Mouse (Mus musculus) brain, embryonic 14.5 days (tissue): ENCODE data around the gene Dnase1l3. TPM values are rescaled to one million over a fixed set of nuclear protein-coding genes. Genes with fewer than 3 reads are reported as not detected.

Source experiments
- DNase-seq: peaks from one replicate; pipeline ENCODE4 v3.0.0-alpha.2; 2011; ENCODE audit warnings: low read depth
- CTCF ChIP-seq: fragments of 200-500 bp; IDR thresholded peaks from 2 replicates; pipeline ENCODE4 v1.5.1; 2012; ENCODE audit warnings: inconsistent platforms, mild to moderate bottlenecking, moderate library complexity, borderline replicate concordance; ENCODE audit not compliant: insufficient read depth, insufficient read length; ENCODE audit errors: extremely low read depth
- POLR2A ChIP-seq: fragments of 200-500 bp; IDR thresholded peaks from 2 replicates; pipeline ENCODE4 v1.6.1; 2012; ENCODE audit warnings: mild to moderate bottlenecking, inconsistent platforms, borderline replicate concordance; ENCODE audit not compliant: poor library complexity, insufficient read depth, insufficient read length, severe bottlenecking; ENCODE audit errors: extremely low read depth
- polyA plus RNA-seq: library from polyadenylated mRNA; depleted of rRNA; stranded (reverse); fragments of >200 nt; gene quantifications from 2 replicates; pipeline ENCODE4 v1.2.3, GENCODE M21; 2012

Gene Dnase1l3
- polyA plus RNA-seq, 1 experiment = 0.07 TPM

DNA sequence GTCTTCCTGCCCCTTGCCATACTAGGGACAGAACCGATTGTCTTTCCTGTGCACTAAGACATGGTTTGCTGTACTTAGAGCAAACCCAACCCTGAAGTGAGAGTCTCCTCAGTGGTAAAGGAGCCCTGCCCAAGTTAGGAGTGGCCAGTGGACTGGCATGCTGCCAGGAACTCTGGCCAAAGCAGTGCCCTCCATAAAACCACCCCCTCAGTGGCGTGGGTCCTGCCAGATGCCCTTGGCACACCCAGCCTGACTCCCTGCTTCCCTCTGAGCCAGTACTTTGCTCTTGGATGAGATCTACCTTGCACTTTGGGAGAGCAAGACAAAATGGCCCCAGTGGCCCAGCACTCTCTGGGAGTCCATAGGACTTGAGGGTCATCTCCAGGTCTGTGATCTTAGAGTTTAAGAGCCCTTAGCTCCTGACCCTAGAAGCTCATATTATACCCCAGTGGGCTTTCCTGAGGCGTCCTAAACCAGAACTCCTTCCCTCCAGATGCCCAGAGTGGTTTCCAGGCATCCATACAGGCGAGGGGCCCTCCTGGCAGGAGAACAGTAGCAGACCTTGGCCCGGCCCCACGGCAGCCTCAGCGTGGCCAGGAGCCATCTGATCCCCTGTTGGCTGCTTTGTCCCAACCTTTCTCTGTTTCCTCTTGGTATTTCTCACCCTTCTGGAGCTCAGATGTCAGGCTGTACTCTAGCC, 51.1 kb downstream of the Dnase1l3 start:
- TF ChIP-seq POLR2A (no peak), CTCF (no peak)

DNA sequence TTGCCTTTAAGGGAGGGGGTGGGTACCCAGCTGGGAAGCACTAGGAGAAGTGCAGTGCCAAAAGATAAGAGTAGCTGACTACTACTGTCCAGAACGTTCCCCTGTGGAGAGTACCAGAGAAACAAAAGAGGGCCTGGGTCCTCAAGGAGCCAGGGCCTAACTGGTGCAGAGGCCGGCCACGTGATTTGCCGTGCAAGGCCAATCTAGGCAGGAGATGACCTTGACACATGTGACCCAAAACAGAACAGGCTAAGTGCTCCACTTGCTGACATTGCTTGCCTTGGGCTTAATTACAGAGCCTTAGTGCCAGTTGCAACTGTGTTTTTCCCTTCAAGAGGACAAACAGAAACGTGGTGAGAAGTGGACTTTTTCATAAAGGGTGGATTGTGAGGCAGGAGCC, 53.0 kb downstream of the Dnase1l3 start:
- TF ChIP-seq POLR2A (no peak), CTCF (no peak)
- DNase-seq = no peak

More for the DNA sequence above, 51.1 kb downstream of the Dnase1l3 start:
- peak; percentile 65 for DNase-seq

DNA sequence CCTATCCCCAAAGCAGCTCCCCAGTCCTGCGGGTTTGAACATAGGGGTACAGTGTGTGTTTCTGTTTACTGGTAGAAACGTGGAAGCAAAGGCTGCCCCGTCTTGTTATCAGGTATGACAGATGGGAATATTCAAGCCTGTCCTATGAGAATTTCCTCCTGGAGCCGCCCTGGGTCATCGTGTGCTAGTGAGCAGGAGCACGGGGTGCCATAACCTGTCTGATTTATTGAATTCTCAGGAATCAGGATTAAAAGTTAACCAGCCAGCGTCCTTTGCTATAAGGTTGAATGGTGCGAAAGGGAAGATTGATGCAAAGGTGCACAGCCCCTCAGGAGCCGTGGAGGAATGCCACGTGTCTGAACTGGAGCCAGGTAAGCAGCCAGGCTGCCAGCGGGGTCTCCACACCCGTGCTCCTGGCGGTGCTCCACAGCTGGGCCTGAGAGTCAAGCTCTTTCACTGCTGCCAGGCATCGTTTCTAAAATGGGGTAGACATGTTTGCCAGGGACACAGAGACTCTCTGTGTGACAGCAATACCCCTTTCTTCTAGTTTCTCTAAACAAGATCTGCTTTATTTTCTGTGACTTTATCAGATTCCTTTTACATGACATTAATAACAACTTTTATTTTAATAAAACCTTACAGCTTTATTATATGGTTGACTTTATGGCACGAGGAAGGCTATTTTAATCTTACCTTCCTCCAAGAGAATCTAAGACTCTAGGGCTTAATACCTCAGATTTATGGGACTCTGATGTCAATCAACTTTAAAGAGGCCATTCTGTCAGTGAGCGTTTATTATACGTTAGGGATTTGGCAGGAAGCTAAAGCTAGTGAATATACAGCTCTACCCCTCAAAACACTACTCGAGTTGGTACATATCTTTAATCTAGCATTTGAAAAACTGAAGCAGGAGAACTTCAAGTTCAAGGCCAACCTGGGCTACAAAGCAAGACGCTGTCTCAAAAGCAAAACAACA, 55.3 kb downstream of the Dnase1l3 start:
- TF ChIP-seq CTCF (no peak), POLR2A (no peak)
- DNase-seq = no peak

DNA sequence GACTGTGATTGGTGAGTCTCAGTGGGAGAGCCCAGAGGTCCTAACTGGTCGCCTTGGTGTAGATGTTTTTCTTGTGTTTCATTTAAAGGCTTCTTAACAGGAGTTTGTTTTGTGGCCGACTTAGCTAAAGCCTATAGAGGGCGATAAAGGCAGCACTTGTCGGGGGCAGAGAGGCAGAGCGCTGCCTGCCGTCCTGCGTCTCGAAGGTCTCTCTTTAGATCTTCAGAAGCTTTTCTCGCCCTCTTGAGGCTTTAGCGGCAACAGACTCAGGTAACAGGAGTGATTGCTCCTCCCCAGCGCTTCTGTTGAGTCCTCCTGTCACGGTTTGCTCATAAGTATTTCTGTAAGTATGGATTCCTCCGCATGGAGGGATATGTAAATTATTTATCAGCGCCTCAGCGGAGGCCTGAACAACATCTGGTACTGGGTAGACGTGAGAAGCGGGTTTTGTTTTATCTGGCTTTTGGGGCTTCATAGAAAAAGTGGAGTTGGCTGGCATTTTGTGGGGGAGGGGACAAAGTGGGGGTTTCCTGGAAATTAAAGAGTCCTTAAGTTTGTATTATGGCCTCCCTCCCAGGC, 57.2 kb downstream of the Dnase1l3 start:
- TF ChIP-seq POLR2A = no peak
- TF ChIP-seq CTCF = peak; percentile 58
- peak; percentile 81 for DNase-seq

DNA sequence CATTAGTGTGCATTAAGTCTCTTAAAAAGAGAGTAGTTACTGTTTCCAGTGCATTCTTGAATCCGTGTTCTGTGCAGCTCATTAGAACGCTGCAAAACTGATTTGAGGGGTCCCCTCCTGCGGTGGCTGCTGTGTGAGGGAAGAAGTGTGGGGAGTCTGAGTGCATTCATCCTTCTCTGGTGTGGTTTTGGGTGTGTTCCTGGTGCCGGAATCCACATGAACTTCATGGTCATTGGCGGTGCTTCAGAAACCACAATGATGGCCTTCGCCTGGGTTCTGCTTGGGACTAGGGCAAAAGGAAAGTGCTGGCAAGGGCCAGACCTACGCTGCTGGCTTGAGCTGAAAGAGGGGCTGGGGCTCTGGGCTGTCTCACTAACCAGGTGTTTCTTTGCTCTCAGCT, 60.2 kb downstream of the Dnase1l3 start:
- DNase-seq = no peak
- no peak for TF ChIP-seq CTCF
- no peak for TF ChIP-seq POLR2A

DNA sequence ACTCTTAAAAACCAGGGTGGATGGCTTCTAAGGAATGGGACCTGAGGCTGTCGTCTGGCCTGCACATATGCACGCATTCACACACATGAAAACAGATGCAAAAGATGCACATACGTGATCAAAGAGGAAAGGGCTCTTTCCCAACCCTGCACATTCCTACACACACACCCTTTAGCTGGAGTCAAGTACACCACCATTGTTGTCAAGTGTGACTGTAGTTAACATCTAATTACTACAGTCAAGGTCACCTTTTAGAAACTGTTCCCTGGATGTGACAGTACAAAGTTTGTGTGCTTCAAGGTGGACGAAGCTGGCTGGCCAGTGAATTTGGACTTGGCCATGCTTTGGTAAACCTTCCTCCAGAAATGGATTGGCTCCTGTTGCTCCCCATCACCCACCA, 62.2 kb downstream of the Dnase1l3 start:
- no peak for TF ChIP-seq CTCF
- TF ChIP-seq POLR2A = no peak
- no peak for DNase-seq

DNA sequence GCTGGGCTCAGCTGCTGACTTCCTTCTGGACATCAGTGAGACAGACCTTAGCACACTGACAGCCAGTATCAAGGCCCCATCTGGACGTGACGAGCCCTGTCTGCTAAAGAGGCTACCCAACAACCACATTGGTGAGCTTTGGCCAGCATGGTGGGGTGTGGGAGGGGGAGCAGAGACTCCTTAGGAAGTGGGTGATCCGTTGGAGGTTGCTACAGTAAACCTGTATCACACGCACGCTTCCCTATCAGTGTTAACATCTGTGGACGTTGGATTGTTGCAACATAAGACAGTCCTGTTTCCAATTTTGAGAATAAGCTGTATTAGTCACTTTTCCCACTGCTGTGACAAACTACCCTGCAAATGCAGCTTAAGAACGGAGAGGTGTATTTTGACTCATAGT, 65.3 kb downstream of the Dnase1l3 start:
- DNase-seq = no peak
- TF ChIP-seq POLR2A (no peak), CTCF (no peak)

DNA sequence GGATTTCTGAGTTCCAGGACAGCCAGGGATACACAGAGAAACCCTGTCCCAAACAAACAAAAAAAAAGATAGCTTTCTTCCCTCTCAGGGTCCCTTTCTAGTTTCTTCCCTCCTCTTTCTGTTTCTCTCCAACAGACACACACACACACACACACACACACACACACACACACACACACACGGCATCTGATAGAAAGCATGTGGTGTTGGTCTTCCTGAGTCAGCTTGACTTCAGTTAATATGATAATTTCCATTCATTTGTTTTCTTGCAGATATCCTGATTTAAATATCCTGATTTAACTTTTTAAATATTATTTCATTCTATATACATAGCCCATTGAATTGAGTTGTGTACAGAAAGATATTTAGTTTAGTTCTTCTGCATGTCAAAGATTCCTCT, 66.0 kb downstream of the Dnase1l3 start:
- no peak for DNase-seq

DNA sequence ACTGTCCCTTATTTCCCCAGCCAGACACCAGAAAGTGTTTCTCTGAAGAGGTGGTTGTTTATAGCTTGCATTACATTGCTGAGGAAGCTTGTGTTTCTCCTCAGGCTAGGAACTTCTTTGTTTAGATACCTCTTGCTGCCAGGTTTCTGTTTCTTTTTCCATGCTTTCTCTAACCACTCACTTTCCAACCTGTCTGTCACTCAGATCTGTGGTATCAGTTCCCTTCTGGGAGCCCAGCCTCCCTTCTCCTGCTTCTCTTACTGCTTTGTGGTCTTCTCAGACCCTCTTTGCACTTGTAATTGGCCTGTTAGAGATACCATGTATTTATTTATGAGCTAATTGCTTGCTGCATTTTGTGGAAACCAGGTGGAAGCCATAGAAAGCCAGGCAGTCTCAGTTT, 70.7 kb downstream of the Dnase1l3 start:
- DNase-seq = no peak
- no peak for TF ChIP-seq CTCF
- TF ChIP-seq POLR2A = no peak

More for the DNA sequence above, 66.0 kb downstream of the Dnase1l3 start:
- no peak for TF ChIP-seq CTCF
- TF ChIP-seq POLR2A = no peak

DNA sequence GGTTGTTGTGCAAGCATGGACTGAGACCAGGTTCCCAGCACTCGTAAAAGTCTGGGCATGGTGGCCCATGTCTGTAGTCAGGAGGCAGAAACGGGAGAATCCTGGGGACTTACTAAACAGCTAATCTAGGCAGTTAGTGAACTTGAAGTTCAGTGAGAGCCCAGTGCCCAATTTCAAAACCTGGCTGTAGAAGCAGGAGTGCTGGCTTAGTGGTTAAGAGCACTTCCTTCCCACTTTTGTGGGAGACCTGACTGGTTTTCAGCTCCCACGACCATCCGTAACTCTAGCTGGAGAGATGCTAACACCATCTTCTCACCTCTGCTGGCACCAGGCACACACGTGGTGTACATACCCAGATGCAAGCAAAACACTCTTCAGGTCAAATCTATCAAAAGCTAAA, 72.9 kb downstream of the Dnase1l3 start:
- TF ChIP-seq CTCF (no peak), POLR2A (no peak)
- no peak for DNase-seq

DNA sequence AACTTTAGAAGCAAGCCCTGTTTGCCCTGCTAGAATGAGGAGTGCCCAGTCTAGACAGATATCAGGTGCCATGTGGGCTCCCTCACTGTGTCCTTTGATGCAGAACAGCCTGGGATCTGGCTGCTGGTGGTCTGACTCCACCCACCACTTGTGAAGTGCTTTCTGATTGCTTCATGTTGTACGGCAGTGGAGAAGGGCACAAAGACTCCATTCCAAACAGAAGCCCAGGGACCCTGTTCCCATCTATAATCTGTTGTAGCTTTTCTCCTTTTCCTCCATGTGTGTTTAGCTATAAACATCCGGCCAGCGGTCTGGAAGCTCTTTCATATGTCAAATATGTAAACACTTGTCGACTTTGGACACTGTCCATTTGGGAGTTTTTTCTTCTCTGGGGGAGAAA, 74.5 kb downstream of the Dnase1l3 start:
- no peak for TF ChIP-seq CTCF
- TF ChIP-seq POLR2A = no peak
- DNase-seq = no peak

DNA sequence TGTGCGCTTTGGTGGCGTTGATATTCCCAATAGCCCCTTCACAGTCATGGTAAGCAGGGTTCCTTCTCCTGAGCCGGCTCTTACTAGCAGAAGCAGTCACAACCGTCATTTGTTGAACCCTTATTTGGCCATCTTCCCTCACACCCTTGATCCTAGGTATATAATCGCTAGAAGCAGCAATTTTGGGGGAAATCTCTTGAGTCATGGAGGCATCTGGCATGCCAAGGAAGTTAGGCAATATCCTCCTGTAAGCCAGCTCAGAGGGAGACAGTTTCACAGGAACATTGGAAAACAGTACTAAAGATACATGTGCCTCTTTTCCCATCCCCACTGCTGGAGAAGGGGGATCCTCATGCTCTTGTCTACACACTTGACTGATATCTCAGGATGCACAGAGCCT, 75.1 kb downstream of the Dnase1l3 start:
- TF ChIP-seq CTCF (no peak), POLR2A (no peak)
- DNase-seq = no peak
